Mouse (Mus musculus): ENCODE measurements around the gene Arhgap9.

GRCm38 (mm10) chr10:127287271-127287935 lies 34.4 kb upstream of the Arhgap9 start:
- TF ChIP-seq CTCF (IDR thresholded peaks at IDR 0.05; ENCODE audit: borderline replicate concordance, control insufficient read depth, extremely low read depth, insufficient read depth, low read length, poor library complexity) = no peak
- no peak for TF ChIP-seq POLR2A (IDR thresholded peaks at IDR 0.05; ENCODE audit: control insufficient read depth, extremely low read depth, insufficient read depth, low read length, poor library complexity)
